29 mouse cellular contexts compared by ENCODE assay signal in genomic region chr16:91764414-91764813, GRCm38 (mm10). TPM values are rescaled to one million over a fixed set of nuclear protein-coding genes. Genes with fewer than 3 reads are reported as not detected.
DNase-seq lines count a peak whose midpoint lies in the region; ATAC-seq lines count a peak whose summit lies in the region.
"Had no signal": no experiment of that assay in that cellular context is flagged by ENCODE, and none has a peak within 500 bp of the region (broad histone marks: within the 10 kb centered on the region; RNA-seq: fewer than 3 reads in every experiment).

No protein-coding gene starts in this region.

- no peaks in the 10 kb centered on the region for H3K27me3 ChIP-seq in forebrain, embryonic 10.5 days (ENCODE audit: poor library complexity, severe bottlenecking)
- no peaks in the 10 kb centered on the region for H3K27me3 ChIP-seq in forebrain, embryonic 13.5 days
- H3K27me3 ChIP-seq in heart, embryonic 14.5 days (ENCODE audit: control insufficient read depth, insufficient read depth, low read length): no peaks in the 10 kb centered on the region
- H3K27me3 ChIP-seq in heart, embryonic 11.5 days (ENCODE audit: control insufficient read depth, insufficient read depth, low read length): no peaks in the 10 kb centered on the region
- no peaks in the 10 kb centered on the region for H3K27me3 ChIP-seq in embryonic facial prominence, embryonic 10.5 days (replicated peaks; ENCODE audit: low read depth, poor library complexity, severe bottlenecking)
- H3K27me3 ChIP-seq: CH12.LX; embryonic facial prominence, embryonic 13.5 days; forebrain, embryonic 15.5 days; lung, embryonic 15.5 days; midbrain, embryonic 15.5 days; neural tube, embryonic 13.5 days had no signal

- H3K4me3 ChIP-seq in forebrain, embryonic 10.5 days: no peak overlapping the region
- H3K4me3 ChIP-seq in forebrain, embryonic 13.5 days: no peak overlapping the region
- no peak overlapping the region for H3K4me3 ChIP-seq in heart, embryonic 14.5 days (ENCODE audit: control insufficient read depth in 1 of 2, insufficient read depth in 1 of 2, low read depth in 1 of 2, low read length in 2 of 2)
- H3K4me3 ChIP-seq in heart, embryonic 11.5 days (ENCODE audit: low read depth, low read length): no peak overlapping the region
- no peak overlapping the region for H3K4me3 ChIP-seq in embryonic facial prominence, embryonic 10.5 days
- H3K4me3 ChIP-seq: embryonic facial prominence, embryonic 13.5 days; forebrain, embryonic 15.5 days; limb, embryonic 10.5 days; liver, embryonic 15.5 days; lung, embryonic 15.5 days; megakaryocyte, embryonic 14.5 days; midbrain, embryonic 15.5 days; neural tube, embryonic 13.5 days had no signal

- H3K9me3 ChIP-seq in forebrain, embryonic 10.5 days: no peaks in the 10 kb centered on the region
- H3K9me3 ChIP-seq in forebrain, embryonic 13.5 days (replicated peaks): no peaks in the 10 kb centered on the region
- H3K9me3 ChIP-seq in heart, embryonic 14.5 days (ENCODE audit: control insufficient read depth, low read length): no peaks in the 10 kb centered on the region
- no peaks in the 10 kb centered on the region for H3K9me3 ChIP-seq in heart, embryonic 11.5 days (replicated peaks; ENCODE audit: control insufficient read depth, low read length)
- no peaks in the 10 kb centered on the region for H3K9me3 ChIP-seq in embryonic facial prominence, embryonic 10.5 days
- H3K9me3 ChIP-seq: embryonic facial prominence, embryonic 13.5 days; forebrain, embryonic 15.5 days; G1E; limb, embryonic 10.5 days; liver, embryonic 15.5 days; lung, embryonic 15.5 days; megakaryocyte, embryonic 14.5 days; midbrain, embryonic 15.5 days; neural tube, embryonic 13.5 days had no signal

- peaks cover 6% of the 10 kb centered on the region for H3K36me3 ChIP-seq in forebrain, embryonic 10.5 days (replicated peaks)
- H3K36me3 ChIP-seq in forebrain, embryonic 13.5 days (ENCODE audit: poor library complexity, severe bottlenecking): peaks cover 3% of the 10 kb centered on the region; the same call in 1 of the 2 replicates
- 0 out of 2 replicates have a peak, but pooled peaks cover 4% of the 10 kb centered on the region for H3K36me3 ChIP-seq in heart, embryonic 14.5 days (ENCODE audit: control insufficient read depth, insufficient read depth, low read length)
- no peaks in the 10 kb centered on the region for H3K36me3 ChIP-seq in heart, embryonic 11.5 days (ENCODE audit: control insufficient read depth, insufficient read depth, low read length)
- peaks cover 11% of the 10 kb centered on the region for H3K36me3 ChIP-seq in embryonic facial prominence, embryonic 10.5 days (replicated peaks)
- H3K36me3 ChIP-seq: forebrain, embryonic 15.5 days; liver, embryonic 15.5 days; lung, embryonic 15.5 days; midbrain, embryonic 15.5 days; neural tube, embryonic 13.5 days had no signal

- no peak overlapping the region for H3K4me2 ChIP-seq in forebrain, embryonic 13.5 days
- 0 out of 2 replicates have a peak overlapping the region, but pooled peaks have one; percentile 2 for H3K4me2 ChIP-seq in heart, embryonic 14.5 days (ENCODE audit: low read length)
- H3K4me2 ChIP-seq in heart, embryonic 11.5 days: no peak overlapping the region
- H3K4me2 ChIP-seq: embryonic facial prominence, embryonic 13.5 days; forebrain, embryonic 15.5 days; liver, embryonic 15.5 days; lung, embryonic 15.5 days; midbrain, embryonic 15.5 days; neural tube, embryonic 13.5 days had no signal

- no peak overlapping the region for H3K9ac ChIP-seq in forebrain, embryonic 13.5 days
- peak overlapping the region; percentile 48; the same call in 1 of the 2 replicates for H3K9ac ChIP-seq in heart, embryonic 14.5 days (ENCODE audit: low read length)
- H3K9ac ChIP-seq in heart, embryonic 11.5 days (ENCODE audit: low read depth, low read length): no peak overlapping the region
- H3K9ac ChIP-seq: embryonic facial prominence, embryonic 13.5 days; forebrain, embryonic 15.5 days; liver, embryonic 15.5 days; lung, embryonic 15.5 days; midbrain, embryonic 15.5 days; neural tube, embryonic 13.5 days had no signal

- H3K27ac ChIP-seq in forebrain, embryonic 10.5 days: peak overlapping the region; percentile 60; the same call in 1 of the 2 replicates
- H3K27ac ChIP-seq in forebrain, embryonic 13.5 days: no peak overlapping the region
- no peak overlapping the region for H3K27ac ChIP-seq in heart, embryonic 14.5 days (replicated peaks in 1 of 2; ENCODE audit: control insufficient read depth in 1 of 2, insufficient read depth in 1 of 2, low read depth in 2 of 2, low read length in 2 of 2)
- no peak overlapping the region for H3K27ac ChIP-seq in heart, embryonic 11.5 days (ENCODE audit: low read depth, low read length)
- H3K27ac ChIP-seq in embryonic facial prominence, embryonic 10.5 days (replicated peaks): 0 out of 2 replicates have a peak overlapping the region, but pooled peaks have one; percentile 10
- H3K27ac ChIP-seq: embryonic facial prominence, embryonic 13.5 days; hindbrain, postnatal 0 days; liver, embryonic 15.5 days; lung, embryonic 15.5 days; midbrain, embryonic 15.5 days; neural tube, embryonic 13.5 days had no signal

- no peak for DNase-seq in forebrain, embryonic 10.5 days (ENCODE audit: extremely low spot score, low spot score)
- DNase-seq in NIH3T3 (ENCODE audit: low read depth): peak; percentile 29
- no peak for DNase-seq in embryonic facial prominence, embryonic 10.5 days (ENCODE audit: low spot score)
- DNase-seq in kidney, adult 18-20 months: no peak
- DNase-seq: B cell, adult 2 months; cerebellum, adult 18-20 months; cerebellum, postnatal 25 days; gastrocnemius, postnatal 14 days; heart, postnatal 14 days; liver; retina, postnatal 1 day; right cerebral cortex, postnatal 25 days; spleen, adult 18-20 months had no signal

- WGBS in forebrain, embryonic 10.5 days: 89% methylated on average over 6 of the region's 6 CpGs
- 75% methylated on average over 6 of the region's 6 CpGs for WGBS in forebrain, embryonic 13.5 days
- WGBS in heart, embryonic 14.5 days: 39% methylated on average over 6 of the region's 6 CpGs
- 53% methylated on average over 6 of the region's 6 CpGs for WGBS in heart, embryonic 11.5 days (ENCODE audit: insufficient replicate concordance)
- WGBS in embryonic facial prominence, embryonic 10.5 days: 82% methylated on average over 6 of the region's 6 CpGs

- no peak for ATAC-seq in forebrain, embryonic 13.5 days
- no peak for ATAC-seq in heart, embryonic 14.5 days (ENCODE audit: insufficient number of reproducible peaks, insufficient read depth, low FRiP score, low read depth)
- no peak for ATAC-seq in heart, embryonic 11.5 days (replicated peaks; ENCODE audit: insufficient number of reproducible peaks, low FRiP score, low TSS enrichment)
- ATAC-seq: activated CD4-positive, CD25-positive, alpha-beta regulatory T cell, adult 4 months; forebrain, embryonic 15.5 days; hindbrain, postnatal 0 days; intestine, embryonic 16.5 days; midbrain, embryonic 15.5 days had no signal

- peaks cover 40% of the 10 kb centered on the region for H3K4me1 ChIP-seq in forebrain, embryonic 10.5 days
- H3K4me1 ChIP-seq in forebrain, embryonic 13.5 days: peaks cover 59% of the 10 kb centered on the region
- H3K4me1 ChIP-seq in heart, embryonic 14.5 days (ENCODE audit: control insufficient read depth in 2 of 2, insufficient read depth in 2 of 2, low read length in 2 of 2): peaks cover 17 to 45% of the 10 kb centered on the region in 2 experiments
- H3K4me1 ChIP-seq in heart, embryonic 11.5 days (ENCODE audit: control insufficient read depth, insufficient read depth, low read length): peaks cover 42% of the 10 kb centered on the region
- H3K4me1 ChIP-seq in embryonic facial prominence, embryonic 10.5 days: peaks cover 54% of the 10 kb centered on the region

RNA-seq across cellular contexts. Expression of gene Itsn1, which starts 35.3 kb away (rescaled TPM):
- polyA plus RNA-seq in forebrain, embryonic 10.5 days (2016; fragmentation: Nextera tagmentation; extraction: Ambion mirVana): 38.7 and 40.7 TPM in 2 replicates
- polyA plus RNA-seq in forebrain, embryonic 13.5 days (2015; fragmentation: Nextera tagmentation; extraction: Ambion mirVana): 50.8 and 53.3 TPM in 2 replicates
- 20.7 and 21.2 TPM in 2 replicates for polyA plus RNA-seq in heart, embryonic 14.5 days (2014; fragmentation: Nextera tagmentation; extraction: Ambion mirVana)
- polyA plus RNA-seq in heart, embryonic 11.5 days (2014; fragmentation: Nextera tagmentation; extraction: Ambion mirVana): 26.6 and 29.5 TPM in 2 replicates
- polyA plus RNA-seq in embryonic facial prominence, embryonic 10.5 days (2016; fragmentation: Nextera tagmentation; extraction: Ambion mirVana): 40.1 and 43.5 TPM in 2 replicates

RNA-seq across cellular contexts. Expression of gene Cryzl1, which starts 35.6 kb away (rescaled TPM):
- polyA plus RNA-seq in forebrain, embryonic 10.5 days (2016; fragmentation: Nextera tagmentation; extraction: Ambion mirVana): 61.5 and 67.1 TPM in 2 replicates
- polyA plus RNA-seq in forebrain, embryonic 13.5 days (2015; fragmentation: Nextera tagmentation; extraction: Ambion mirVana): 93.0 and 98.0 TPM in 2 replicates
- polyA plus RNA-seq in heart, embryonic 14.5 days (2014; fragmentation: Nextera tagmentation; extraction: Ambion mirVana): 54.9 and 60.3 TPM in 2 replicates
- 54.5 and 54.7 TPM in 2 replicates for polyA plus RNA-seq in heart, embryonic 11.5 days (2014; fragmentation: Nextera tagmentation; extraction: Ambion mirVana)
- polyA plus RNA-seq in embryonic facial prominence, embryonic 10.5 days (2016; fragmentation: Nextera tagmentation; extraction: Ambion mirVana): 60.0 and 63.7 TPM in 2 replicates

Comparison
In these comparisons a context has a peak if more than half of its experiments do, and no peak if none do; other contexts are left out.
1. H3K27ac ChIP-seq: peak in forebrain, embryonic 10.5 days (single experiment) and embryonic facial prominence, embryonic 10.5 days (single experiment); none in forebrain, embryonic 13.5 days (single experiment), heart, embryonic 14.5 days (0 of 2) and heart, embryonic 11.5 days (single experiment).